Mouse (Mus musculus) G1E (cell line): ENCODE measurements around the gene Oas3. TPM values are rescaled to one million over a fixed set of nuclear protein-coding genes. Genes with fewer than 3 reads are reported as not detected.

Source experiments
- ATAC-seq: 2 replicates; pipeline ENCODE4 v1.8.0; 2016; ENCODE audit warnings: mild to moderate bottlenecking; ENCODE audit not compliant: insufficient number of reproducible peaks, poor library complexity, low FRiP score, severe bottlenecking; ENCODE audit errors: extremely low read depth
- DNase-seq: peaks from one replicate; pipeline ENCODE4 v3.0.0; 2012; ENCODE audit warnings: low spot score
- H3K27me3 ChIP-seq: 2 replicates; pipeline ENCODE4 v1.6.1; 2012; ENCODE audit warnings: mild to moderate bottlenecking, low read length, inconsistent platforms; ENCODE audit not compliant: insufficient read depth
- H3K36me3 ChIP-seq: replicated peaks from 2 replicates; pipeline ENCODE3; 2012; ENCODE audit warnings: mild to moderate bottlenecking, inconsistent platforms
- H3K4me1 ChIP-seq: 2 replicates; pipeline ENCODE4 v1.6.1; 2012; ENCODE audit warnings: low read depth, low read length, inconsistent platforms, mixed read lengths; ENCODE audit not compliant: insufficient read depth
- H3K4me3 ChIP-seq: 2 replicates; pipeline ENCODE4 v1.5.1; 2012; ENCODE audit warnings: low read depth, mild to moderate bottlenecking, inconsistent platforms, low read length, moderate library complexity, mixed read lengths
- H3K9me3 ChIP-seq: replicated peaks from 2 replicates; pipeline ENCODE4 v1.6.1; 2012; ENCODE audit warnings: inconsistent platforms
- CTCF ChIP-seq: IDR thresholded peaks from 2 replicates; pipeline ENCODE4 v1.5.1; 2012; ENCODE audit warnings: low read depth, low read length, inconsistent platforms, mixed read lengths
- GATA1 ChIP-seq: IDR thresholded peaks from 2 replicates; pipeline ENCODE4 v1.6.1; 2012; ENCODE audit warnings: borderline replicate concordance, low read length, inconsistent platforms, mixed read lengths
- GATA2 ChIP-seq: IDR thresholded peaks from 2 replicates; pipeline ENCODE4 v1.6.1; 2012; ENCODE audit warnings: low read depth, low read length, inconsistent platforms, borderline replicate concordance
- POLR2AphosphoS5 ChIP-seq: IDR thresholded peaks from 2 replicates; pipeline ENCODE4 v1.6.1; 2012; ENCODE audit warnings: low read depth, low read length, inconsistent platforms; ENCODE audit not compliant: insufficient replicate concordance
- TAL1 ChIP-seq: conservative IDR thresholded peaks from 2 replicates; pipeline ENCODE4 v1.6.1; 2012; ENCODE audit warnings: low read depth, low read length, inconsistent platforms, mixed read lengths
- polyA plus RNA-seq: library from polyadenylated mRNA; stranded (reverse); fragments of >175 nt; gene quantifications from 2 replicates; pipeline ENCODE4 v1.2.3, GENCODE M21; 2012
- total RNA-seq, 2 experiments: library from RNA; stranded (forward) in 1 of 2; stranded (reverse) in 1 of 2; fragments of 200-1000 nt in 1 of 2; fragments of >200 nt in 1 of 2; fragmentation: Nextera tagmentation in 1 of 2; gene quantifications; 2 replicates each; pipeline ENCODE4 v1.2.3; 2014 to 2017

Oas3 gene
- total and polyA plus RNA-seq, 3 experiments, result 0.26 to 2.0 (median 0.60) TPM

GRCm38 (mm10) chr5:120711827-120712226 is 65.6 kb downstream of the Oas3 start, which contains the start of gene Dtx1:
Gene Dtx1, minus strand, starts transcription at chr5:120711927.
- no peaks in the 10 kb centered on the region for H3K36me3 ChIP-seq
- no peaks in the 10 kb centered on the region for H3K9me3 ChIP-seq
- no peak for DNase-seq
- peaks cover 58% of the 10 kb centered on the region for H3K27me3 ChIP-seq
- no peak for TF ChIP-seq TAL1
- TF ChIP-seq POLR2AphosphoS5, result no peak
- no peak for TF ChIP-seq GATA2
- no peak for TF ChIP-seq GATA1
- TF ChIP-seq CTCF, result no peak
- H3K4me1 ChIP-seq, result peaks cover 35% of the 10 kb centered on the region
- no peak for ATAC-seq
- H3K4me3 ChIP-seq, result no peak within 1 kb of the TSS

DNA sequence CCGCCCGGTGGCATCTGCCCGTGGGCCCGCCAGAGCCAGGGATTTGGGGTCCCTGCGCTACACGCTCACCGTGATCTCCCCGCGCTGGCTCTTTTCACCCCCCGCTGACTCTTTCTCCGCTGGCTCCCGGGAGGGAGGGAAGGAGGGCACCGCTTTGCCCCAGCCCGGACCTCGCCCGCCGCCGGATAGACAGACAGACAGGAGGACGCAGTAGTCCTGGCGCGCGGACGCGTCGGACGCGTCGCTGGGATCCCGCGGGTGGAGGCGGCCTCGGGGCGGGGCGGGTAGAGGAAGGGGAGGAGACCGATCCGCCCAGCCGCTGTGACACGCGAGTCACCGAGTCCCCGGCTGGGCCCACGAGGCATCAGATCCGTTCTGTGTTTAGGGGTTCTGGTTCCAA is 66.0 kb downstream of the Oas3 start:
- H3K9me3 ChIP-seq, result no peaks in the 10 kb centered on the region
- TF ChIP-seq GATA1, result no peak
- TF ChIP-seq GATA2, result no peak
- TF ChIP-seq TAL1, result no peak
- no peak for TF ChIP-seq POLR2AphosphoS5
- TF ChIP-seq CTCF, result no peak
- DNase-seq (no peak), ATAC-seq (no peak)
- no peak overlapping the region for H3K4me3 ChIP-seq
- H3K4me1 ChIP-seq, result peaks cover 37% of the 10 kb centered on the region
- H3K36me3 ChIP-seq, result no peaks in the 10 kb centered on the region
- H3K27me3 ChIP-seq, result peaks cover 61% of the 10 kb centered on the region

DNA sequence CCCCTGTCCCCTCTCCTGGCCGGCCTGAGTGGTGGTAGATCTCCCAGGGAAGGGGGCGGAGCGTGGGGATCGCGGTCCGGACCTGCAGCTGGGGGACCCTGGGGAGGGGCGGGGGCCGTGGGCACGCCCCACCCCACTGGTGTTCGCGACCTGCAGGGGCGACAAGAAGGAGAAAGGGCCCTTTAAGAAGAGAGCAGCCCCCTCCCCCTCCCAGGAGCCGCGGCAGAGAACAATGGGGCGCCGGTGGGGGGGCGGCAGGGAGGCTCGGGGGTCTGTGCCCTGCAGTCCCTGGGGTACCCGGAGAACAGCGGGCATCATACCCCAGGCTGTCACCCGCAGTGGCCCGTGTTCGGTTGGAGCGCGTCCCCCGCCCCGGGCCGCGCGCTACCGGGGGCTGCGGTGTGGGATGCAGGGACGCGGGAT is 66.6 kb downstream of the Oas3 start:
- H3K9me3 ChIP-seq, result no peaks in the 10 kb centered on the region
- peaks cover 36% of the 10 kb centered on the region for H3K4me1 ChIP-seq
- H3K36me3 ChIP-seq, result no peaks in the 10 kb centered on the region
- peaks cover 67% of the 10 kb centered on the region for H3K27me3 ChIP-seq
- H3K4me3 ChIP-seq, result no peak overlapping the region
- no peak for DNase-seq
- TF ChIP-seq GATA2 (no peak), TAL1 (no peak), GATA1 (no peak), CTCF (no peak), POLR2AphosphoS5 (no peak)
- no peak for ATAC-seq

- no peak for ATAC-seq
- Histone ChIP-seq H3K4me1 (peaks cover 32% of the 10 kb centered on the region), H3K36me3 (no peaks in the 10 kb centered on the region), H3K9me3 (no peaks in the 10 kb centered on the region), H3K27me3 (peaks cover 68% of the 10 kb centered on the region), H3K4me3 (no peak overlapping the region)
- DNase-seq, result no peak
- TF ChIP-seq GATA1 (no peak), CTCF (no peak)
Observed at GRCm38 (mm10) chr5:120710161-120710825, 67.2 kb downstream of the Oas3 start.

DNA sequence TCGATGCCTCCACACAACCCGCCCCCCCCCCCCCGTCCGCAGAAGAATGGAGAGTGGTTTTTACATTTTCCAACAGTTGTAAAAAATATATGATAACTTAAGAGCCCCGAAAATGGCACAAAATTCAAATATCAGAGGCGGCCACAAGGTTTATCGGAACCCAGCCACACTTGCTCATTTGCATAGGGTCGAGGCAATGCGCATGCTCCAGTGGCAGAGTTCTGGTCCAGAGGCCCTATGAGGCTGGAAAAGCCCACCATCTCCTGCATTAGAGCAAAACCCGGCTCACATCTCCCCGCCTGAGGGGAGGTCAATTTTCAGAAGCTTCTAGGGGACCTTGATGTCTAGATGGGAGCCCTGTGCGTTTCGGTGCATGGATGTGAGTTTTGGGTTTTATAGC is 70.5 kb downstream of the Oas3 start:
- H3K36me3 ChIP-seq, result no peaks in the 10 kb centered on the region
- no peak for TF ChIP-seq CTCF
- peaks cover 79% of the 10 kb centered on the region for H3K27me3 ChIP-seq
- no peak for DNase-seq
- no peaks in the 10 kb centered on the region for H3K9me3 ChIP-seq
- no peak for ATAC-seq
- H3K4me3 ChIP-seq, result no peak overlapping the region
- H3K4me1 ChIP-seq, result peaks cover 23% of the 10 kb centered on the region

GRCm38 (mm10) chr5:120706541-120706940 is 70.9 kb downstream of the Oas3 start:
- ATAC-seq (no peak), DNase-seq (no peak)
- Histone ChIP-seq H3K27me3 (peaks cover 74% of the 10 kb centered on the region), H3K4me3 (no peak overlapping the region), H3K9me3 (no peaks in the 10 kb centered on the region), H3K36me3 (no peaks in the 10 kb centered on the region), H3K4me1 (peaks cover 21% of the 10 kb centered on the region)
- TF ChIP-seq CTCF (no peak), TAL1 (no peak), GATA1 (no peak)

DNA sequence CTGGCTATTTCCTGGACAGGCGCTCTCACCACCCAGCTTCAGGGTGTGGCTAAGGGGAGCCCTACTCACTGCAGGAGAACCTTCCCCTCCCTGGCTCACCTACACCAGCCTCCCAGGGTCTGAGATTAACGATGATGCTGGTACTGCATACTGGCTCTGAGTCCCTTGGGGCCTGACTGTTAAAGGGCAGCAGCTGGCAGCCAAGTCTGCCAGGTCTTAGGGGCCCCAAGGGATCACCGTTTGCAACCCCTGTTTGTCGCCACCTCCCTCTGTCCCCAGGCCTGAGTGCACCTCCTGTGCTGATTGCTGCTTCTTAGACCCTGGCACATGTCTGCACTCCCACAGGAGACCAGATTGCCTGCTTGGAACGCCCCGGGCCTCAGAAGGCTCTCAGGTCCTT is 73.0 kb downstream of the Oas3 start:
- TF ChIP-seq GATA2, result no peak
- TF ChIP-seq GATA1, result no peak
- TF ChIP-seq CTCF, result no peak
- no peak for TF ChIP-seq TAL1
- no peak for TF ChIP-seq POLR2AphosphoS5
- Histone ChIP-seq H3K4me3 (no peak overlapping the region), H3K4me1 (peaks cover 20% of the 10 kb centered on the region), H3K9me3 (no peaks in the 10 kb centered on the region), H3K27me3 (peaks cover 76% of the 10 kb centered on the region), H3K36me3 (no peaks in the 10 kb centered on the region)
- ATAC-seq (no peak), DNase-seq (no peak)
